Mouse (Mus musculus) gastrocnemius, postnatal 25 days (tissue): Measurements from ENCODE around the gene Gm44805. TPM values are rescaled to one million over a fixed set of nuclear protein-coding genes. Genes with fewer than 3 reads are reported as not detected.
A peak's percentile ranks its signal among the peaks of the same experiment; 100 is the strongest.

Source experiments
- DNase-seq: peaks from one replicate; pipeline ENCODE4 v3.0.0; 2022
- long read RNA-seq, 2 experiments: library from polyadenylated mRNA; stranded (forward); transcript quantifications; one replicate each; pipeline ENCODE4 v2.0.0; 2021
- total RNA-seq, 2 experiments: library from RNA; stranded (reverse); gene quantifications; 1 replicate in 1 of 2; 2 replicates in 1 of 2; pipeline ENCODE4 v1.2.3; 2021

The Gm44805 gene
- total RNA-seq: not detected
- long read RNA-seq, experiment 1: 0 reads
- long read RNA-seq, experiment 2: 0 reads

DNA sequence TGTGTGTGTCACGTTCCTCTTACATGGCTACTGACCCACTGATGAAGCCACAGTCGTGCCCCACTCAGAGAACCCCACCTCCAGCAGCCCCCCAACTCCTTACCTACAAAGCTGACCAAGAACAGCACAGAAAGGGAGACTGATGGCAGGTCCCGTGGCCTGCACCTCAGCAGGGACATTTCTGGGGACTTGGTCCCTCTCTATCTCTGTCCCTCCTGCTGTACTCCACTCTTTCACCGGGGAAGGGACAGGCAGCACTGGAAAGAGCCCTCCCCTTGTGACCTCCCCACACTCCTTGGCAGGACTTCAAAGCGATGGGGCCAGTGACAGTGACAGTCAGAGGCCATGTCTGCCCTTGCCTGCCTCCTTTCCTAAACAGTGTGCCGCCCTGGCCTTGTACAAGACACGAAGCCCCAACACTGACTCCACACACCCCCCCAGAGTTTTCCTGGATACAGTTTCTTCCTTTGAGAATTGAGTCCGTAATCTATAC lies at the start of gene Gm44805, which contains the start of gene Apoc4:
TSS of gene Gm44805 (minus strand) at position 222 of the 493 bp plus-strand sequence.
TSS of gene Apoc4 (minus strand) at position 278 of the 493 bp plus-strand sequence.
- no peak for DNase-seq

DNA sequence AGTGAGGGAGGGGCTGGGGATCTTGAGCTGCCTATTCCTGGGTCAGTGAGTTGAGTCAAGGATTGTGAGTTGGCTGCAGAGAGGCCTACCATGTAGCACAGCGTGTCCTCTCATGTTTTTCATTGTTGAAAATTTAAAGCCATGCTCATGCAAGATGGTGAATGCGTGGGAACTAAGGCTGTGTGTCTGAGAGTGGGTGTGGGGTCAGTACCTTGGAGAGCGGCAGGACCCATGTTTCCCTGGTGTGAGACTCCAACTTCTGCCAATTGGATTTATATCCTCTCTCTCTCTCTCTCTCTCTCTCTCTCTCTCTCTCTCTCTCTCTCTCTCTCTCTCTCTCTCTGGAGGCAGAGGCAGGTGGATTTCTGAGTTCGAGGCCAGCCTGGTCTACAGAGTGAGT lies 45.3 kb upstream of the Gm44805 start:
- DNase-seq: no peak

GRCm38 (mm10) chr7:19724167-19724566 lies 42.9 kb upstream of the Gm44805 start:
- no peak for DNase-seq

GRCm38 (mm10) chr7:19722754-19723195 lies 41.6 kb upstream of the Gm44805 start:
- DNase-seq: peak; percentile 56

DNA sequence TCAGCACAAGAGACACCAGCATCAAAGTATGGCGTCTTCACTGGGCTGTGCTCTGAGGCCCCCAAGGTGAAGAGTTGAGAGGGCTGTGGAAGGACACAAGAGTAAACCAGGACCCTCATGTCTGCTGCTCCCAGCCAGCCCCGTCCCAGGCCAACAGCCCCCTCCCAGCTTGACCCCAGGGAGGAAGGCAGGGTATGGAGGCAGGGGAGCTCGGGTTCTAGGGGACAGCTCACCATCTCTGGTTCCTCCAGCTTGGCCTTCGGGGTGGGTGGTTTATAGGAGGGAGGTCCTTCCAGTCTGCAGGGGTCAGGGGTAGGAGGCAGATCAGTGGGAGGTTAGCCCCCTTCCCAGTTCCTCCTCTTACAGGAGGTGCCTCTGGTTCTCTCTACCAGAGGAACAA lies 38.0 kb upstream of the Gm44805 start:
- no peak for DNase-seq

GRCm38 (mm10) chr7:19718297-19718952 lies 37.2 kb upstream of the Gm44805 start:
- no peak for DNase-seq

DNA sequence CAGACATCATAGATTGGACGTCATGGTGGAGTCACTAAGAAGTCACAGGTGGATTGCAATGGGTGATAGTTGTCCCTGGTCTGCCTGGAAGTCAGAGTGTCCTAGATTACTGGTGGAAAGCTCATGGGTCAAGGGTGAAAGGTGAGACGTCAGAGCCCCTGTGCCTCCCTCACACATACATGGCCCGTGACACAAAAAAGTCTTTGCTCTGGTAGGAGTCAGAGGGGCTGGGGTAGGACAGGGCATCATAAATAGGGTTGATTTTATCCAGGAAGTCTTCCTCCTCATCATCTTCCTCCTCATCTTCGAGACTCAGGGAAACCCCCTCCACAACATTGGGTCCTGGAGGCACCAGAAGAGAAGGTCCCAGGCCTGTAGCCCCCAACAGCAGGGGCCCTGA lies 36.1 kb upstream of the Gm44805 start:
- no peak for DNase-seq

- no peak for DNase-seq
Measured at GRCm38 (mm10) chr7:19716822-19717221, 35.6 kb upstream of the Gm44805 start.

DNA sequence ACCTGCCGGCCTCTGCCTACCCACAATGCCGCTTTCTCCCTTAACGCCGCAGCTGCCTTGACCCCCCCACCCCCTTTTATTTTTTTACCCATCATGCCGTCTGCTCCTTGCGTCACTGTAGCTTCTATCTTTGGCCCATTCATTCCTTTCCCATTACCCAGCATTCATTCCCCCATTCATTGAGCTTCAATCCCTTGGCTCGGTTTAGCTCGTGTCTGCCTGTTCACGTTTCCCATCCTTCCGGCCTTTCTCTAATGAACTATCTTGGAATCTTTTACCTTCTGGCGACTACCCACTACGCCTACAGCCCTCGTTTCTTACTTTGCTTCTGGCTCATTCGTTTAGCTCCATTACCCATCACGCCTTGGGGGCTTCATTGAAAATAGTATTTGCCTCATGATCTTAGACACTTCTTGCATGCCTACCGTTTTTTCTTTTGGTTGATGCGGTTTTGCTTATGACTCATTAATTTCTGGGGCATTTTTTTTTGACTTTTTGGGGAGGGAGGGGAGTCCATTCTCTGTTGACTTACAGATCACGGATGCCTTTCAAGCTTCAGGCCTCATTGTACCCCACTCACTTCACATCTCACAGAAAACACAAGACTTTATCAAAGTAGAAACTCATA lies 34.9 kb upstream of the Gm44805 start:
- no peak for DNase-seq

DNA sequence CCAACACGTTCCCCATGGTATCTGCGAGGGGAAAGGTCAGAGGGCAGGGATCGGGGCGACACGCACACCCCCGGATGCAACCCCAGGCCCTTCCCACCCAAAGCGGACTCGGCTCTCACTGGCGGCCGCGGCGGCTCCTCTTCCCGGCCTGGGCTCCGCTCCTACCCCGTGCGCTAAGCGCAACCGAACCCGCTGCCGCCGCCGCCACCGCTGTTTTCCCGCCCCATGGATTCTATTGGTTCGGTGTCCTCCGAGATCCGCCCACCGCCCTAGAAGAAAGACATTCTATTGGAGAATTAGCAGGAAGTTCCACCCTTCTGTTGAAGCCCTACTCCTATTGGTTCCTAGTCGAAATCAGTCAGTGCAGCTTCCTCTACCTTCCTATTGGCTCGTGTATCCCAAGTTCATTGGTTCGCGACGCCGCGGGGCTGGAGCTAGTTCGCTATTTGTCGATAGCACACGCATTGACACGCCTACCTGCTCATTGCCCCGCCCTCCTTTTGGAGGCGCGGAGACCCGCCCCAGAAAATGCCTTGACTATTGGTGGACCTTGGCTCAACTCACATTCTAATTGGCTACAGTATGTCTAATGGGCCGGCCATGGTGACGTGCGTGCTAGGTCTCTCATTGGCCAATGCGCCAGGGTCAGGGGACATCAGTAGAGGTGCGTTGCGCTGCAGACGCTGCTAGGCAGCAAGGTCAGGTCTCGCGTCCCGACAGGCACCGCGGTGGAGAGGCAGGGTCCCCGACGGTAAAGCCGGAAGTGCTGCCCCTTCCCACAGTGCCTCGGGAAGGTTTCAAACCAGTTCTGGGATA lies 34.2 kb upstream of the Gm44805 start, which contains the start of gene Tomm40:
TSS of gene Tomm40 (minus strand) at position 200 of the 816 bp plus-strand sequence.
- DNase-seq: peak; percentile 100

- DNase-seq: no peak
Measured at GRCm38 (mm10) chr7:19714836-19715235, 33.6 kb upstream of the Gm44805 start.

- DNase-seq: no peak
Measured at GRCm38 (mm10) chr7:19713598-19713997, 32.4 kb upstream of the Gm44805 start.

DNA sequence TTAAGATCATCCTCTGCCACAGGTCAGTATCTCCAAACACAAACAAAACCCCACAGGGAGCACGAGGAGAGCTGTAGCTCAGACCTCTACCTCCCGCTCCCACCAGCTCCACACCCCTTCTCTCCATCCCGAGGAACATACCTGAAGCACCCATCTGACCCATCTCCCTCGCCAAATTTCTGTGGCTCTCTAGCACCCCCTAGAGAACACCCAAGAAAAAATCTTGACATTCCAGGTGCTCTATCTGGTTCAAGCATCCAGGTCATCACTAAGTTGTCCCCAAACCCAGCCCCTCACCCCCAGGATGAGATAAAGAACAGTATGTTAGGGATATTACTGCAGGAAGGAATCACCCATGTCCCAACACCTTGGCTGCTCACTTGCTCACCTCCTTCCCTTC lies 32.0 kb upstream of the Gm44805 start:
- DNase-seq: no peak

DNA sequence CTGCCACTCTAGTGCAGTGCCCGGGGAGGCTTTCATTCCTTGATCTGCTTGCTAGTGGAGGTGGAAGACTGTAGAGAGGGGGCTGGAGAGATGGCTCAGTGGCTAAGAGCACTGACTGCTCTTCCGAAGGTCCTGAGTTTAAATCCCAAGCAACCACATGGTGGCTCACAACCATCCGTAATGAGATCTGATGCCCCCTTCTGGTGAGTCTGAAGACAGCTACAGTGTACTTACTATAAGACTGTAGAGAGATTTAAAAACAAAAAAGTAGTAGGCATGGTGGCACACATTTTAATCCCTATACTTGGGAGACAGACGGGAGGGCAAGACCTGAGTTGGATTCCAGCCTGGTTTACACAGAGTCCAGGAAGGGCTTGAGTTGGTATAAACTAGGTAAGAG lies 31.2 kb upstream of the Gm44805 start:
- no peak for DNase-seq

GRCm38 (mm10) chr7:19710650-19711049 lies 29.4 kb upstream of the Gm44805 start:
- no peak for DNase-seq

DNA sequence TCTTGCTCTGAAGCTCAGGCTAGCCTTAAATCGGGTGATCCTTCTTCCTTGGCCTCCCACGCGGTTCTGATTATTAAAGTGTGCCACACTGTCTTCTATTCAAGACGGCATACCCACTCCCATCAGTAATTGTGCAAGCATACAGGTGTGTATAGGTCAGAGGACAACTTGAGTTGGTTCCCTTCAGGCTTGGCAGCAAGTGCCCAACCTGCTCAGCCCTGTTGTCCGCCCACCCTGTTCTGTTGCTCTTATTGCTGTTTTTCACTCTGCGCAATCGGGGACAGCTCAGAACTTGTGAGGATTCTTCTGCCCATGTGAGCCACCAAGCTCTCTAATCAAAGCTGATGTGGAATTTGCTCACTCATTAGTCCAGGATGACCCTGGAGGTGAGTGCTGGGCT lies 24.0 kb upstream of the Gm44805 start:
- no peak for DNase-seq

- no peak for DNase-seq
Measured at GRCm38 (mm10) chr7:19704475-19704874, 23.3 kb upstream of the Gm44805 start.

GRCm38 (mm10) chr7:19702859-19703555 lies 21.8 kb upstream of the Gm44805 start:
- DNase-seq: no peak

GRCm38 (mm10) chr7:19701069-19701761 lies 20.0 kb upstream of the Gm44805 start:
- DNase-seq: peak; percentile 67

- no peak for DNase-seq
Measured at GRCm38 (mm10) chr7:19700299-19701068, 19.3 kb upstream of the Gm44805 start.

DNA sequence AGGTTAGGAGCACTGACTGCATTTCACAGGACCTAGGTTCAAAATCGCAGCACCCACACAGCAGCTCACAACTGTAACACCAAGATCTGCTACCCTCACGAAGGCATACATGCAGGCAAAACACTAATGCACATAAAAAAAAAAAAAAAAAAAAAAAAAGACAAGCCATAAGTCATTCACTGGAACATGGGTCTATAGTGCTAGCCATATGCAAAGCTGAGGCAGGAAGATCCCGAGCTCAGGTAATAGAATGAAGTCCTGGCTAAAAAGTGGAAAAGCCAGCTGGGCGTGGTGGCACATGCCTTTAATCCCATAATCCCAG lies 18.6 kb upstream of the Gm44805 start:
- no peak for DNase-seq
